Mouse (Mus musculus): ENCODE data around the gene Pip4k2a. TPM values are rescaled to one million over a fixed set of nuclear protein-coding genes. Genes with fewer than 3 reads are reported as not detected.

The Pip4k2a gene
- polyA plus RNA-seq, 1 experiment from 2014 or later, result 10.7 TPM

DNA sequence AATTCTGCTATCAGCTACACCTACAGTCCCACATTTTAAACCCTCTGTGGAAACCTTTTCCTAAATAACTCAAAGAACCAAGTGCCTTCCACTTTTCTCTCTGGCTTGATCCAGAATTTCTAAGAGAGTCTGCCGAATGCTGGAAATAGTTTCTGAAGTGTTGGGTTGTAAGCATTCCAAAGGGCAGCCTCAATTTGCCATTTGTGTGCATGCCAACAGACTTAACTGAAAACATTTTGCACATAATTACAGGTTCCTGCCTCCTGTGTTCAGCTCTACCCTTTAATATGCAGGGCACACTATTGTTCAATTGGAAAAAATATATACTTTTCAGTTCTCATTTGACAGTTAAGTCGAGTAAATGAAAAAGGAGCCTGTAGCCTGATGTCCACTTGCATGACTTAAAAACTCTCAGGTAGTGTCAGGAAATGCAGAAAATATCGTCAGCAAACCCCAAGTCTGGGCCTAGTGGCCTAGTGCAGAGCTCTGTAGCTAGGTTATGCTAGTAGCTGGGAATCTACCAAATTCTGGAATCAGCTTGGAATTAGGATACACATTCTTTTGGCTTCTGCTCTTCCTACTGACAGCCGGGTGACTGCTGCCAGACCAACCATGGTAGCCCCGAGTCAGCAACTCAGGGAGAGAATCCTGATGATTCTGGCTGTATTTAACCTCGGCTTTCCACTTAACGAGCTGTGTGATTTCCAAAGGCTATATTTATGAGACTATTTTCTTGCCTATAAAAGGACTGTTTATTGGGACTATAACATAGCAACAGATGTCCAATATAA, 50.1 kb downstream of the Pip4k2a start:
- H3K27me3 ChIP-seq (replicated peaks), result no peaks in the 10 kb centered on the region
- H3K9ac ChIP-seq, result no peak overlapping the region
- 63% methylated on average over 7 of the region's 7 CpGs for WGBS
- no peaks in the 10 kb centered on the region for H3K36me3 ChIP-seq (replicated peaks)
- no peak overlapping the region for H3K4me2 ChIP-seq
- H3K27ac ChIP-seq, result no peak overlapping the region
- H3K4me1 ChIP-seq, result no peaks in the 10 kb centered on the region
- no peak for ATAC-seq (replicated peaks)
- H3K4me3 ChIP-seq, result no peak overlapping the region
- no peaks in the 10 kb centered on the region for H3K9me3 ChIP-seq

GRCm38 (mm10) chr2:18945438-18945837, 52.5 kb downstream of the Pip4k2a start:
- H3K4me2 ChIP-seq, result no peak overlapping the region
- no peak for ATAC-seq (replicated peaks)
- H3K4me3 ChIP-seq, result no peak overlapping the region
- no peaks in the 10 kb centered on the region for H3K36me3 ChIP-seq (replicated peaks)
- H3K4me1 ChIP-seq, result 0 out of 2 replicates have a peak, but pooled peaks cover 3% of the 10 kb centered on the region
- H3K27ac ChIP-seq, result no peak overlapping the region
- no peaks in the 10 kb centered on the region for H3K9me3 ChIP-seq
- no peaks in the 10 kb centered on the region for H3K27me3 ChIP-seq (replicated peaks)
- WGBS, result 38% methylated on average over 1 of the region's 1 CpGs
- no peak overlapping the region for H3K9ac ChIP-seq

DNA sequence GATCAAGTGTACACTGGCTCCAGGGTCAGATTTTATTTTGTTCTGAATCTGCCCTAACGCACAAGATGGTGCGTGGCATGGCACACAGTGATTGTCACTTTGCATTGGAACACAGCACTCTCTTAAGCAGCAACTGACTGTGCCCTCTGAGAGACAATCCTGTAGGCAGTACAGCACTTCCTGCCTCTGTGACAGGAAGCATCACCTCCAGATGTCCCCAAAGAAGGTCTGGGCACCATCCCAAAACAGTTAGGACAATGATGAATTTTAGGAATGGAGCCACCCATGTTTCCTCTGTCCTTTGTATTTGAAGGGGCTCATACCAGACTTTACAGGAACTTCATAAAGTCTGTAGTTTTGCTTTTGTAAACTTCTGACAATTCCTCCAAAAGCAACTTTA, 54.0 kb downstream of the Pip4k2a start:
- no peak overlapping the region for H3K4me2 ChIP-seq
- H3K9ac ChIP-seq, result no peak overlapping the region
- H3K4me1 ChIP-seq, result peaks cover 9% of the 10 kb centered on the region
- no peaks in the 10 kb centered on the region for H3K9me3 ChIP-seq
- no peak for ATAC-seq (replicated peaks)
- H3K27ac ChIP-seq, result no peak overlapping the region
- no peaks in the 10 kb centered on the region for H3K36me3 ChIP-seq (replicated peaks)
- H3K27me3 ChIP-seq (replicated peaks), result no peaks in the 10 kb centered on the region
- no peak overlapping the region for H3K4me3 ChIP-seq
- 78% methylated on average over 2 of the region's 2 CpGs for WGBS

GRCm38 (mm10) chr2:18943366-18943765, 54.6 kb downstream of the Pip4k2a start:
- no peak for ATAC-seq (replicated peaks)

GRCm38 (mm10) chr2:18940693-18941270, 57.1 kb downstream of the Pip4k2a start:
- no peak overlapping the region for H3K4me2 ChIP-seq
- no peak overlapping the region for H3K9ac ChIP-seq
- 72% methylated on average over 12 of the region's 12 CpGs for WGBS

More at GRCm38 (mm10) chr2:18943366-18943765, 54.6 kb downstream of the Pip4k2a start:
- no peaks in the 10 kb centered on the region for H3K36me3 ChIP-seq (replicated peaks)
- H3K9me3 ChIP-seq, result no peaks in the 10 kb centered on the region
- H3K4me1 ChIP-seq, result peaks cover 11% of the 10 kb centered on the region
- no peak overlapping the region for H3K27ac ChIP-seq
- WGBS, result 91% methylated on average over 4 of the region's 4 CpGs
- no peak overlapping the region for H3K4me3 ChIP-seq
- H3K27me3 ChIP-seq (replicated peaks), result no peaks in the 10 kb centered on the region
- H3K4me2 ChIP-seq, result no peak overlapping the region
- no peak overlapping the region for H3K9ac ChIP-seq

DNA sequence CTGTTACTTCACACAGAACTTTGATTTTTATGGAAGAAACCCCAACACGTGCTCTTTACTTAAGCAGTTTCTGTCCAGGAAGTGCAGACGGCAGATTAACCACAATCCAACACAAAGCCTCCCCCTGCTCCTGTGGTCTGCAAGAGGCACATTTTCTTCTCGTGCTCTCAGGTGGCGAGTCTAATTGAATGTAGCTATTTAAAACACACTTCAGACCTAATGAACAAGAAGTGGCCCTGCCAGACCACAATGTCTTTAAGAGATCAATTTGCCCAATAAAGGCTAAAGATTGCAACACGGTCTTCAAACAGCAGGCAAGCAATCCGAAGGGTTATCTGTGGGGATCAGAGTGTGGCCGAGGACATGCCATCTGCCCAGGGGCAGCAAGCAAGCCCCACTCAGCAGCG, 59.0 kb downstream of the Pip4k2a start:
- WGBS, result 16% methylated on average over 8 of the region's 8 CpGs
- H3K27me3 ChIP-seq (replicated peaks), result no peaks in the 10 kb centered on the region
- no peak overlapping the region for H3K4me3 ChIP-seq
- H3K36me3 ChIP-seq (replicated peaks), result no peaks in the 10 kb centered on the region
- H3K27ac ChIP-seq, result no peak overlapping the region
- no peak for ATAC-seq (replicated peaks)
- no peak overlapping the region for H3K4me2 ChIP-seq
- no peak overlapping the region for H3K9ac ChIP-seq
- no peaks in the 10 kb centered on the region for H3K9me3 ChIP-seq
- peaks cover 11% of the 10 kb centered on the region for H3K4me1 ChIP-seq

More at GRCm38 (mm10) chr2:18940693-18941270, 57.1 kb downstream of the Pip4k2a start:
- H3K9me3 ChIP-seq, result no peaks in the 10 kb centered on the region
- no peaks in the 10 kb centered on the region for H3K36me3 ChIP-seq (replicated peaks)
- peaks cover 11% of the 10 kb centered on the region for H3K4me1 ChIP-seq
- no peak overlapping the region for H3K4me3 ChIP-seq
- no peak for ATAC-seq (replicated peaks)
- no peaks in the 10 kb centered on the region for H3K27me3 ChIP-seq (replicated peaks)
- H3K27ac ChIP-seq, result no peak overlapping the region

DNA sequence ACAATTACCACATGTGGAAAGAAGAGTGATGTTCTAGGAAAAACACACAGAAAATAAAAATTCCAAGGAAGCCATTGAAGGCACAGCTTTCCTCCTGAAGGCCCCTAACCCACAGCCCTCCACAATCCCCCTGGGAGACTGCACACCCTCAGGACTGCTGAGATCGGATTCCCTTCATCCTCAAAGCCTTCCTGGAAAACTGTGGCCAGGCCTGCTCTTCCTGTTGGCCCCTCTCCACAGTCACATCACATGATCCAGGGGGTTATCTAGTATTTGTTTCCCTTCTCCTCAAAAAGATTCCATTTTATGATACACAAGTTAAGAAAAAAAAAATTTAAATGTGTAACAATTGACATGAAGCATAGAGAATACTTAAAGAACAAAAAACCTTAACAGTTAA, 59.7 kb downstream of the Pip4k2a start:
- ATAC-seq (replicated peaks), result no peak
- Histone ChIP-seq H3K4me2 (no peak overlapping the region), H3K4me1 (peaks cover 16% of the 10 kb centered on the region), H3K9ac (no peak overlapping the region), H3K27me3 (replicated peaks) (no peaks in the 10 kb centered on the region), H3K4me3 (no peak overlapping the region), H3K9me3 (no peaks in the 10 kb centered on the region), H3K27ac (no peak overlapping the region), H3K36me3 (replicated peaks) (no peaks in the 10 kb centered on the region)
- WGBS, result 27% methylated on average over 1 of the region's 1 CpGs

GRCm38 (mm10) chr2:18937611-18938010, 60.3 kb downstream of the Pip4k2a start:
- Histone ChIP-seq H3K36me3 (replicated peaks) (no peaks in the 10 kb centered on the region), H3K9me3 (no peaks in the 10 kb centered on the region), H3K4me1 (peaks cover 18% of the 10 kb centered on the region), H3K4me3 (no peak overlapping the region), H3K27me3 (replicated peaks) (no peaks in the 10 kb centered on the region), H3K9ac (no peak overlapping the region), H3K4me2 (no peak overlapping the region), H3K27ac (no peak overlapping the region)
- no peak for ATAC-seq (replicated peaks)
- 52% methylated on average over 2 of the region's 2 CpGs for WGBS

DNA sequence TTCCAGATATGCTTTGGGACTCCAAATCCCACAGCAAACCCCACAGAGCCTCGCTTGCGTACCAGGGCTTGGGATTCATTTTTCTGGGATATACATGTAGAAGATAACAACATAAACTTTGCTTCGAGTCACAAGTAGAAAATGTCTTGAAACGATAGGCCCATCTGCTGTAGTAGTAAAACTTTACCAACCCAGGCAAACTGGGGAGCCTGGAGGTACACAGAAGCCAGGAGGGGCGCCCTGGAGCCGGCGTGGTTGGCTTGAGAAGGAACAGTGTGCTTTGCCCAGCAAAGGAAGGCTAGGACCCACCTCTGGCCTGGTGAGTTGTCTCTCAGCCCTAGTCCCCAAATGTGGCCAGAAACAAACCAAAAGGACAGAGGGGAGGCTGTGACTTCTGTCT, 61.5 kb downstream of the Pip4k2a start:
- Histone ChIP-seq H3K36me3 (replicated peaks) (no peaks in the 10 kb centered on the region), H3K27me3 (replicated peaks) (no peaks in the 10 kb centered on the region), H3K4me2 (no peak overlapping the region), H3K27ac (no peak overlapping the region), H3K4me1 (peaks cover 18% of the 10 kb centered on the region), H3K4me3 (no peak overlapping the region), H3K9ac (no peak overlapping the region), H3K9me3 (no peaks in the 10 kb centered on the region)
- ATAC-seq (replicated peaks), result no peak
- 94% methylated on average over 7 of the region's 7 CpGs for WGBS

DNA sequence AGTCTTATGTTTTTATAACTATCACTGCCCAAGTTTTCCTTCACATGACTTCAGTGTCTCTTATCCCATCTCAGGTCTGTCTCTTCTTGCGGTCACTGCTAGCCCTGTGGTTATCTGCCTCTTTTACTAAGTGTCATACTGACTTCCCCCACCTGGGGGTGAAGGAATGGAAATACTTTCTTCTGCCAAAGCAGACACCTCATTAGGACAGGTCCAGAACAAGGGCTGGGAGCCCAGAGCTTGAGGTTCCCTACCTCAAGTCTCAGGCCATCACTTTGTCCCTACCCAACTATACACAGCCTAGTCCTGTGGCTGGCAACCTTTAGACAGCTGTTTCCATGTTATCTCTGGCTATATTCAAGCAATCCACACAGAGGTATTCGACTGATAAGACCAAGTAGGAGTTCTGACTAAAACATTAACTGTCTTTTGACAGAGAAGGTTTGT, 62.3 kb downstream of the Pip4k2a start:
- H3K9me3 ChIP-seq, result no peaks in the 10 kb centered on the region
- H3K9ac ChIP-seq, result no peak overlapping the region
- H3K36me3 ChIP-seq (replicated peaks), result no peaks in the 10 kb centered on the region
- ATAC-seq (replicated peaks), result no peak
- H3K4me2 ChIP-seq, result no peak overlapping the region
- H3K4me1 ChIP-seq, result peaks cover 15% of the 10 kb centered on the region
- H3K27ac ChIP-seq, result no peak overlapping the region
- WGBS, result 89% methylated on average over 2 of the region's 2 CpGs
- H3K4me3 ChIP-seq, result no peak overlapping the region
- H3K27me3 ChIP-seq (replicated peaks), result no peaks in the 10 kb centered on the region

DNA sequence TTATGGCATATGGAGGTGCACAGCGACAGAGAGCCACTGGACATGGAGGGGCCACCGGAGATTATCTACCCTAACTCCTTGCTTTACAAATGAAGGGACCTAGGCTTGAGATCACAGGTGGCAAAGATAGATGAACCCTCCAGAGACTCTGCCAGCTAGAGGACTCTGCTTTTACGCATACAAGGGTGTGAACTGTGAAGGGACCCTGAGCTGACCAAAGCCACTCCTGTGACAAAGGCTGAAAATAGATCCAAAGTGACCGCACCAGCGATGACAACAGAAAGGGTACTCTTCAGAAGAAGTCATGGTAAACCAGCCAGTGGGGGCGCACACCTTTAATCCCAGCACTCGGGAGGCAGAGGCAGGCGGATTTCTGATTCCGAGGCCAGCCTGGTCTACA, 63.8 kb downstream of the Pip4k2a start:
- H3K4me2 ChIP-seq, result no peak overlapping the region
- no peaks in the 10 kb centered on the region for H3K36me3 ChIP-seq (replicated peaks)
- no peak for ATAC-seq (replicated peaks)
- H3K9ac ChIP-seq, result no peak overlapping the region
- H3K4me1 ChIP-seq, result peaks cover 10% of the 10 kb centered on the region
- 94% methylated on average over 9 of the region's 9 CpGs for WGBS
- no peaks in the 10 kb centered on the region for H3K27me3 ChIP-seq (replicated peaks)
- no peak overlapping the region for H3K27ac ChIP-seq
- H3K9me3 ChIP-seq, result no peaks in the 10 kb centered on the region
- no peak overlapping the region for H3K4me3 ChIP-seq

GRCm38 (mm10) chr2:18933418-18933817, 64.5 kb downstream of the Pip4k2a start:
- no peaks in the 10 kb centered on the region for H3K36me3 ChIP-seq (replicated peaks)
- peak; percentile 61; the same call in 1 of the 2 replicates for ATAC-seq (replicated peaks)
- peak overlapping the region; percentile 17; the same call in 1 of the 2 replicates for H3K4me2 ChIP-seq
- H3K4me1 ChIP-seq, result peaks cover 7% of the 10 kb centered on the region
- 14% methylated on average over 7 of the region's 7 CpGs for WGBS
- no peak overlapping the region for H3K27ac ChIP-seq
- H3K4me3 ChIP-seq, result no peak overlapping the region
- H3K27me3 ChIP-seq (replicated peaks), result no peaks in the 10 kb centered on the region
- H3K9ac ChIP-seq, result no peak overlapping the region
- H3K9me3 ChIP-seq, result no peaks in the 10 kb centered on the region
